Mouse (Mus musculus) E14TG2a.4 (cell line): ENCODE measurements around the gene Col11a2.

Experiments
- CTCF ChIP-seq: conservative IDR thresholded peaks from 2 replicates; pipeline ENCODE4 v1.5.1; 2014; ENCODE audit warnings: low read length
- NANOG ChIP-seq: IDR thresholded peaks from 2 replicates; pipeline ENCODE4 v1.6.1; 2014; ENCODE audit warnings: borderline replicate concordance, low read length, mixed read lengths
- POU5F1 ChIP-seq: IDR thresholded peaks from 2 replicates; pipeline ENCODE4 v1.6.1; 2014; ENCODE audit warnings: low read length, borderline replicate concordance

DNA sequence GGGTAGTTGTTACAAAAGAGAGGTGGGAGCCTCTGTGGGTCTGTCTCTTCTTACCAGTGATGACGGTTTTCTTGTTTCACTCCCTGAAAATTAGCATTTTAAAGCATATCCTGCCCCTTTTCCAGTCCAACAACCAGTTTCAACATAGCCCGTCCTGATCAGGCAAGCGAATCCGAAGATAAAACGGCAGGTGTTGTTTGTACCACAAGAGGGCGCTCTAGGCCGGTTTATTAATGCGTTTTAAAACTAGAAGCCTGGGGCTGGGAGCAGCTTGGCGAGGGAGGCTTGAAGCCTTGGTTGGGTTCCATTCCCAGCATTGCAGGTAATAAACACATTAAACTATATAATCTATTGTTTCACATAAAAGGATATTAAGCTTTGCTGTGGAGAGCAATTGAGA, 38.3 kb downstream of the Col11a2 start:
- TF ChIP-seq CTCF (peak; percentile 83), NANOG (no peak), POU5F1 (no peak)
